Mouse (Mus musculus) fat pad, adult 2 months (tissue): ENCODE data around the gene Plekhm2.

Experiments used
- DNase-seq: peaks from one replicate; pipeline ENCODE4 v3.0.0-alpha.2; 2011; ENCODE audit warnings: low read depth, low spot score; ENCODE audit errors: extremely low read depth

Plekhm2 gene

GRCm38 (mm10) chr4:141635991-141636390 is 28.7 kb downstream of the Plekhm2 start:
- DNase-seq: no peak

- DNase-seq: no peak
Observed at GRCm38 (mm10) chr4:141632111-141632873, 32.4 kb downstream of the Plekhm2 start.

GRCm38 (mm10) chr4:141631250-141631649 is 33.4 kb downstream of the Plekhm2 start:
- DNase-seq: no peak

DNA sequence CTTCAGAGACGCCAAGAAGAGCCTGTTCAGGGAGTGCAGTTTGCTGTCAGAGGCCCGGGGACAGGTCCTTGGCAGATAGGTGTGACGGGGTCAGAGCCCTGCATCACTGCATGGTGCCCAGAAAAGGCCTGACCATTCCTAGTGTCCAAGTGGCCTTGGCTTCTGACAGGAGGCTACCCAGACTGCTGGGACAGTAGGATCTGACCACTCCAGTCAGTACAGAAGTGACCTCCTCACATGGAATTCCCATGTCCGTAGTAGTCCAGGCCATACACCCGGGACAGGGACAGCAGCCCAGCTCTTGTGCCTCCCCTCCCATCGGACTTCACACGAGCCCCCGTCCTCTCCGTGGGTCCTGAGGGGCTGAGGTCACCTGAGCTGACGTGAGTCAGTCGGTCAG is 34.7 kb downstream of the Plekhm2 start:
- DNase-seq: no peak

DNA sequence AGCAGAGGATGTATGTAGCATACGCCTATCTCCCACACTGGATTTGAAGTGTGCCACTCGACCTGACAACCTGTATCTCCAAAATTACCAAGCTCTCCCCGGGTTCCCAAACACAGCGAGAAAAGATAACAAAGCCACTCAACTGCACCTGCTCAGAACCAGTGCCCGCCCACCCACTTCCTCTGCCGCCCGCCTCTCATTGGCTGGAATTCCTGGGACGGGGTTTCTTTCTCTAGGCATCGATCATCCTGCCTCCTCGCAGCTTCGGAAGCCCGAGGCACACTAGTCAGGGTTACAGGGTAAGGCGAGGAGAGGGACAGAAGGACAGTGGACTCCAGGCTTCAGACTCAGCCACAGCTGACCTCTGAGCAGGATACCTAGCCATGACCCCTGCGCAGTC is 36.0 kb downstream of the Plekhm2 start:
- no peak for DNase-seq

DNA sequence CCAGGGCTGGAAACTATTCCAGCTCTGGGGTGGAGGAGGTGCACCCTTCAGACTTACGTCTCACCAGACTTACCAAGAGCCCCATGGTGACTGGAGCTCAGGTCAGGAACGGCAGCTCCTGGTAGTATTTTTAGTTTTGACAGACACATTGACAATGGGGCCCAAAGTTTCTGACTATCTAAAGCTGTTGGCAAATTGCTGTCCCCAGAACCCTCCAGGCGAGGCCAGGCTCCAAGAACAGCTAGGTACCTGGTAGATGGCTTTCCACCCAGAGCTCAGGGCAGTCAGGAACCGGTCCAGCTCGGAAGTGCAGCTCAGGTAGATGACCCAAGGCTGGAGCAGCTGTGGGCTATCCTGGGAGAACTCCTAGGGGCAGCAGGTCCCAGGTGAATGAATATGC is 37.2 kb downstream of the Plekhm2 start:
- DNase-seq: peak; percentile 46

DNA sequence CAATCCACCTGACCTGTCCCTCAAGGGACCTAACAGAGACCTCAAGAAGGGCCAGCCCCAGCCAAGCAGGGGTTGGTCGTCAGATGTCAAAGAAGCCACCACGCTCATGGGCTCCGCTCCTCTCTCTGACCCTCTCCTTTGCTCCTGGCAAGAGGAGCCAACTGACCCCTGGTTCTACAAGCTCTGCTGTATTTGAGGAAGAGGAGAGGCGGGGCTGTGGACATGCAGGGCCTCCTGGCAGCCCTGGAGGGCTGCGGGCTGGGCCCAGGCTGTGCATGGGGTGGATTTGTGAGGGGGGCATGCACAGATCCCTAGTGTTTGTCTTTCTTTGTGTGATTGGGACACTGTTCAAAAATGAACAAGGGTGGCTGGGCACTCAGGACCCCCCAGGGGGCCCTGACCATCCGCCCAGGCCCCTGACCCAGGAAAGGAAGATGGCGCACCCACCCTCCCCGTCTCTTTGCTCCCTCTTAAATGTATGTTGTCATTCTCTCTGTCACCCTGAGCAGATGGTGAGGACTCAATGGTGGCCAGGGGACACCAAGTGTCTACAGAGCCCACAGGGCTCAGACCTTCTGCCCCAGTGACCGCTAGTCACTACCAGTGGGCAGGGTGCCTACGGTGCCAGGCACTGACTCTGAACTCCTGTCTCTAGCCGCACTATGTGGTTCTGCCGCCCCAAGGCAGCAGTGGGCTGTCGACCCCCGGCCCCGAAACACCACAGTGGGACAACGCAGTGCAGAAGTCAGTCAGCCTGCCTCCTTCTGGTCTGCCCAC is 38.7 kb downstream of the Plekhm2 start:
- DNase-seq: no peak

- DNase-seq: no peak
Observed at GRCm38 (mm10) chr4:141624983-141625773, 39.5 kb downstream of the Plekhm2 start.

DNA sequence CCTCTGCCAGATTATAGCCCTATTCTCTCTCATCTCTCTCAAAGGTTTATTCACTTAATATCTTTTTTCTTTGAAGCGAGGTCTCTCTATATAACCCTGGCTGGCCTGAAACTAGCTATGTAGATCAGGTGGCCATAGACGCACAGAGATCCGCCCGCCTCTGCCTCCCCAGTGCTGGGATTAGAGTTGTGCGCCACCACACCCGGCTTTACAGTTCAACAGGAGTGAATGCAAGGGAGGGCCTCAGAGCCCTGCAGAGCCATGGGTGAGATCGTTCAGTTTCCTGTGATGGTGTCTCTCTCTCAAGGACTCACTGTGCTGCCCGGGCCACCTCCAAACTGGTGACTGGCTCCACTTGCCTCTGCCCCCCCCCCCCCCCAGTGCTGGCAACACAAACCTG is 40.6 kb downstream of the Plekhm2 start:
- DNase-seq: no peak

DNA sequence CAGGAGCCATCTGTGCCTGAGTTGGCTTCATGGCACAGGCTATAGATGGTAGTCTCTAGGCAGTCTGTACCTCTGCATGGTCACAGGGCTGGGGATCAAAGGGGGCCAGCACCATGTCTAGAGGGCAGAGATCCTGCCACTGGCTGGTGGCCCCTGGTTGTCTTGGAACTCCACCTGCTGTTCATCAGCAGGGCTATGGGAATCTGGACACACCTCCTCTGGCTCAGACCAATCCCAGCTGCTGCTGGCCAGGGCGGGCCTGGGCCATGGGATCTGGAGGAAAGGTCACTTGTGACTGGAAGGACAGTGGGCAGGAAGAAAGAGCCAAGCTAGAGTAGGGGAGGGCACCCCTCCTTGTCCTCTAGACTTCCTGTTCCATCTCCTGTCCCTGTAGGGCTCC is 41.0 kb downstream of the Plekhm2 start, which contains the start of gene Slc25a34:
Gene Slc25a34, minus strand, starts transcription at position 156 of the 400 bp plus-strand sequence.
- DNase-seq: peak; percentile 28

DNA sequence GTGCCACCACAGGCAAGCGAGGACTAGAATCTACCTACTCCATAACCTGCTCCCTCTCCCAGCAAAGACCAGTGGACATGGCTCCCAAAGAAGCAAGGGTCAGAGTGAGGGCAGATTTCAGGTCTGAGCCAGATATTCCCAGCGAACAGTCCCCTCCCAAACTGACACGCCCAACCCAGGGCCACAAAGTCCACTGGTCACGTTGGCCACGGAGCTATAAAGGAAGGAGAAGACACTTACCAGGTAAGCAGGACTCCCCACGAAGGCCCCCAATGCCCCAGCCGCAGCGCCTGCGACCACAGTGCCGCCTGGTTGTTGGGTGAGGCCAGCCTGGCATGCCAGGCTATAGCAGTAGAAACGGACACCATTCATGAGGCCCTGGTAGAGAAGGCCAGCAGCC is 41.7 kb downstream of the Plekhm2 start:
- no peak for DNase-seq

DNA sequence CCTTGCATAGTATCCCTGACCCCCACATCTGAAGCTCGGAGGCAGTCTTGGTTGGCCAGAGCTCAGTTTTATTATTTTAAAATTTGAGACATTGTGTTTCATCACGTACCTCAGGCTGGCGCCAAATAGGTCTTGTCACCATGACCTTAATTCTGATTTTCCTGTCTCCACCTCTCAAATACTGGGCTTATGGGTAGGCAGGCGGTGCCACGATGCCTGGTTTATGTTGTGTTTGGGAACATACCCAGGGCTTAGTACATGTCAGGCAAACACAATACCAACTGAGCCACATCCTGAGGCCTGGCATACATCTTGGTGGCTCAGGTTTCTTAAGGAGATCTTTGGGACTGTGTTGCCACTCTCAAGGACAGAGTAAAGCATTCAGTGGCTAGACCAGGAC is 42.1 kb downstream of the Plekhm2 start:
- peak; percentile 56 for DNase-seq

DNA sequence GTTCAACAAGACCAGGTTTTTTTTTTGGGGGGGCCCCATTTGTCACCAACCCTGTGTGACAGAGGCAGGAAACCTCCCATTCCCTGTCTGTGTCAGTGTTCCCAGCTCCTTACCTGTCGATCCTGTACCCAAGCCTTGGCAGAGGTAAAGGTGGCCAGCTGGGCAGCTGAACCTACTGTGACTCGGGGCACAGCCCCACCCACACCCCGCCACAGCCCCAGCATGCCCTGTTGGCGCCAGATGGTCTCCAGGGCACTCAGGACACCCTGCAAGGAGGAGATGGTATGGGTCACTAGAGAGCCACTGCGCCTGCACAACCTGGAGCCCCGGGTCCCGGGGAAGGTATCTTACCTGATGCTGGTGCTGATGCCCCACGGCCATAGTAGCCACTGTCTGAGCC is 42.6 kb downstream of the Plekhm2 start:
- DNase-seq: no peak

- no peak for DNase-seq
Observed at GRCm38 (mm10) chr4:141621297-141621696, 43.4 kb downstream of the Plekhm2 start.

DNA sequence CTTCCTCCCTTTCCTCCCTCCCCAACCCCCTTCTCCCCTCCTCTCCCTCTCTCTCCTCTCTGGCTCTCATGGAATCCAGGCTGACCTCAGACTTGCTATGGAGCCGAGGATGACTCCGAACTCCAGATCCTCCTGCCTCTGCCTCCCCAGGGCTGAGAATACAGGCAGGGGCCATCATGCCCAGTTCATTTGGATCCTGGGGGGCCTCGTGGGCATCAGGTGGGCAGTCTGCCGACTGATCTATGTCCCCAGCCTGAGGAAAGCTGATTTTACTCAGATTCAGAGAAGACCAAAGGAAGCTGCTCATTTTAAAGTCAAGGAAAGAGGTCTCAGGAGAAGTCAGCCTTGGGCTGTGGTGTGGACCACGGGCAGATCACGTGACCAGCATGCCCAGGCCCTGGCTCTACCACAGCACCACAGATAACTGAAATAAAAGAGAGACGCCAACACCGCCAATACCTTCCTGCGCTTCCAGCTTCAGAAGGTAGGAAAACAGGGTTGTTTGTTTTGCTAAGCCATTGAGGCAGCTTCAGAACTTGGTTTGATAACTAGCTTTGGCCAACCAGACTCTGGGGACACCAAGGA is 45.3 kb downstream of the Plekhm2 start:
- no peak for DNase-seq

GRCm38 (mm10) chr4:141618565-141619243 is 46.0 kb downstream of the Plekhm2 start, which contains the start of gene Tmem82:
Gene Tmem82 (minus strand): TSS chr4:141618633.
- DNase-seq: no peak

DNA sequence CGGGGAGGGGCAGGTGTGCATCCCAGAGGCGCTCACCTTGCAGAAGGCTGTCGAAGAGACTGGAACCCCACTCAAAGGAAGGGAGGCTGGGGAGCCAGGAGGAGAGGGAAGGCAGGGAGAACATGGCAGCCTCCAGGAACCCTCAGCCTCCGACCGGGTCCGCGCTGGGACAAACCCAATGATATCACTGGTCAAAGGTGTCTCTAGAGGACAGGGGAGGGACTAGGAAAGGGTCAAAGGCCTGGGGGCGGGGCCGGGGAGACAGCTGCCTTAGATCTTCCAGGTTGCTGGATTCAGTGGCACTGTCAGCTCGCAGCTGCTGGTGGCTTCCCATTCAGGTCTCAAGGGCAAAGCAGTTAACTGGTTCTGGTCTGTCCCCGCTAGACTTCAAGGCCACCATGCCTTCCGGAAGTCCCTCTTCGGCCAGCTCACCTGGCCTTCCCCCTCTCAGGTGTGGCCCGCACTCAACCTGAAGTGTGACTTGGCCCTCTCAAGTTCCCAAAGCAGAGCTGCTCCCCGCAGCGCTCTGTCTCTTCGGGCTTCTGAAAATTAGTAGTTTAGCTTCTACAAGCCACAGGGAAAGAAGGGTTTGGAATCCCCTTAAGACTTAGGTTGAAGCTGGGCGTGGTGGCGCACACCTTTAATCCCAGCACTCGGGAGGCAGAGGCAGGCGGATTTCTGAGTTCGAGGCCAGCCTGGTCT is 46.7 kb downstream of the Plekhm2 start:
- no peak for DNase-seq

GRCm38 (mm10) chr4:141617299-141617698 is 47.4 kb downstream of the Plekhm2 start:
- DNase-seq: no peak

- DNase-seq: no peak
Observed at GRCm38 (mm10) chr4:141616811-141617210, 47.9 kb downstream of the Plekhm2 start.

DNA sequence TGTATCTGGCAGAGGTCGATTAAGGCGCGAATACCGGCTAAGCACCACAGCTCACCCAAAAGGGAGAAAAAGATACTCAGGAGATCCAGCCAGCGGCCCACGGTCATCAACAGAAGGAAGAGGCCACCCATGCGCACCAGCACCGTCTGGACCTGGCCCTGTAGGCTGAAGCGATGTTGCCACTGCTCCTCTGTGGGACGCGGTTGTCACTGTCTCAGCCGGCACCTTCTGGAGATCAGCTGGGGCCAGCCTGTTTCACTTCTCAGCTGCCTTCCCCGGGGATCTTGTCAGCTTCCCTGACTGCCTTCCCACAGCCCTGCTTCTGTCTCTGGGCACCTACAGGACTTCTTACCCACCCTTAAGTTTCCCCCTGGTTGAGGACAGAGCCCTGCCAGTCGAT is 49.8 kb downstream of the Plekhm2 start:
- DNase-seq: no peak
